ENCODE assay signal across 29 mouse cellular contexts in the genomic region with DNA sequence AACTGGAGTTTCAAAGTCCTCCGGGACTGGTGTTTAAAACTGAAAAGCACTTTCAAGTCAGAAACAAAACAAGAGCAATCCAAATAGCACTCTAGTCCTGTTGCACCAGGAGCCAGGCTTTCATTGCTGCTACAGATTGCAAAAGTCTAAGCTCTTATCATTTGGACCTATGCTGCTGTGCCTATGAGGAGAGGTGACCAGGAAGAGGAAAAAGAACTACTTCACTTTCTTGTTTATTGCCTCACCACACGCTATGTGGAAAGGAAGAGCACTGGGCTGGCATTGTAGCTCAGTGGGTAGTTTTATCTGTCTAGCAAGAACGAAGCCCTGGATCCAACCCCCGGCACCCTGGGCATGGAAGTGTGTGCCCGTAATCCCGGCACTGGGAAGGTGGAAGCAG. TPM values are rescaled to one million over a fixed set of nuclear protein-coding genes. Genes with fewer than 3 reads are reported as not detected.
DNase-seq lines count a peak whose midpoint lies in the region; ATAC-seq and TF ChIP-seq lines count a peak whose summit lies in the region.
"Had no signal": no experiment of that assay in that cellular context is flagged by ENCODE, and none has a peak within 500 bp of the region (broad histone marks: within the 10 kb centered on the region; RNA-seq: fewer than 3 reads in every experiment).

No protein-coding gene starts in this region.

- peak; percentile 59; the same call in 1 of the 2 replicates for ATAC-seq in liver, postnatal 0 days
- peak; percentile 90 for ATAC-seq in granulocyte monocyte progenitor cell, adult 5-6 weeks (replicated peaks; ENCODE audit: poor library complexity, severe bottlenecking)
- ATAC-seq in hindbrain, postnatal 0 days: no peak
- ATAC-seq: forebrain, embryonic 13.5 days had no signal

- TF ChIP-seq POLR2A in small intestine, adult 2 months (IDR thresholded peaks at IDR 0.05; ENCODE audit: low read depth, low read length): no peak

- no peak overlapping the region for H3K4me3 ChIP-seq in liver, postnatal 0 days (ENCODE audit: low read depth, low read length)
- no peak overlapping the region for H3K4me3 ChIP-seq in small intestine, adult 2 months (ENCODE audit: low read depth, low read length)
- no peak overlapping the region for H3K4me3 ChIP-seq in hindbrain, postnatal 0 days (ENCODE audit: low read length)
- H3K4me3 ChIP-seq: embryonic facial prominence, embryonic 13.5 days; erythroblast, embryonic 14.5 days; forebrain, embryonic 13.5 days; gastrocnemius, adult 2 months; heart, embryonic 10.5 days; hindbrain, embryonic 10.5 days; lung, embryonic 15.5 days; neural tube, embryonic 12.5 days; stomach, embryonic 15.5 days had no signal

- H3K4me1 ChIP-seq in liver, postnatal 0 days (ENCODE audit: insufficient read depth): peaks cover 7% of the 10 kb centered on the region
- peaks cover 6% of the 10 kb centered on the region; the same call in 1 of the 2 replicates for H3K4me1 ChIP-seq in small intestine, adult 2 months (ENCODE audit: control insufficient read depth, insufficient read depth, insufficient read length, low read length)
- H3K4me1 ChIP-seq in hindbrain, postnatal 0 days (ENCODE audit: insufficient read depth, low read length): no peaks in the 10 kb centered on the region; the same call in 1 of the 2 replicates
- H3K4me1 ChIP-seq: embryonic facial prominence, embryonic 13.5 days; forebrain, embryonic 13.5 days; heart, embryonic 10.5 days; lung, embryonic 15.5 days; neural tube, embryonic 12.5 days; stomach, embryonic 15.5 days had no signal

- WGBS in liver, postnatal 0 days (ENCODE audit: insufficient replicate concordance): 69% methylated on average over 6 of the region's 6 CpGs
- WGBS in small intestine, adult 2 months: 48% methylated on average over 6 of the region's 6 CpGs
- WGBS in hindbrain, postnatal 0 days: 73% methylated on average over 6 of the region's 6 CpGs

- H3K9me3 ChIP-seq in liver, postnatal 0 days (ENCODE audit: low read length): no peaks in the 10 kb centered on the region
- H3K9me3 ChIP-seq in hindbrain, postnatal 0 days (ENCODE audit: low read length): no peaks in the 10 kb centered on the region; the same call in 1 of the 2 replicates
- H3K9me3 ChIP-seq: embryonic facial prominence, embryonic 13.5 days; forebrain, embryonic 13.5 days; heart, embryonic 10.5 days; hindbrain, embryonic 10.5 days; lung, embryonic 15.5 days; neural tube, embryonic 12.5 days; stomach, embryonic 15.5 days had no signal

- no peak for TF ChIP-seq EP300 in liver, postnatal 0 days (IDR thresholded peaks at IDR 0.05; ENCODE audit: low read depth)

- no peaks in the 10 kb centered on the region for H3K27me3 ChIP-seq in liver, postnatal 0 days (ENCODE audit: insufficient read depth, low read length)
- no peaks in the 10 kb centered on the region for H3K27me3 ChIP-seq in small intestine, adult 2 months (ENCODE audit: control insufficient read depth, insufficient read depth, low read length)
- no peaks in the 10 kb centered on the region for H3K27me3 ChIP-seq in hindbrain, postnatal 0 days (ENCODE audit: insufficient read depth, low read length)
- H3K27me3 ChIP-seq: embryonic facial prominence, embryonic 13.5 days; lung, embryonic 15.5 days; stomach, embryonic 15.5 days had no signal

- no peaks in the 10 kb centered on the region for H3K36me3 ChIP-seq in liver, postnatal 0 days (replicated peaks; ENCODE audit: insufficient read depth, low read length)
- no peaks in the 10 kb centered on the region for H3K36me3 ChIP-seq in small intestine, adult 2 months (ENCODE audit: control insufficient read depth, insufficient read depth, low read length)
- no peaks in the 10 kb centered on the region for H3K36me3 ChIP-seq in hindbrain, postnatal 0 days (ENCODE audit: insufficient read depth, low read length)
- H3K36me3 ChIP-seq: embryonic facial prominence, embryonic 13.5 days; heart, embryonic 10.5 days; hindbrain, embryonic 10.5 days; lung, embryonic 15.5 days; neural tube, embryonic 12.5 days; stomach, embryonic 15.5 days had no signal

- H3K4me2 ChIP-seq in liver, postnatal 0 days (ENCODE audit: low read depth, low read length): 0 out of 2 replicates have a peak overlapping the region, but pooled peaks have one; percentile 7
- no peak overlapping the region for H3K4me2 ChIP-seq in hindbrain, postnatal 0 days (ENCODE audit: low read depth, low read length)
- H3K4me2 ChIP-seq: embryonic facial prominence, embryonic 13.5 days; forebrain, embryonic 13.5 days; lung, embryonic 15.5 days; neural tube, embryonic 12.5 days; stomach, embryonic 15.5 days had no signal

- TF ChIP-seq CTCF in liver, postnatal 0 days (IDR thresholded peaks at IDR 0.05; ENCODE audit: low read depth): no peak
- no peak for TF ChIP-seq CTCF in small intestine, adult 2 months (IDR thresholded peaks at IDR 0.05; ENCODE audit: extremely low read depth, insufficient read length, insufficient replicate concordance, low read depth, low read length)
- no peak for TF ChIP-seq CTCF in hindbrain, postnatal 0 days (IDR thresholded peaks at IDR 0.05; ENCODE audit: low read depth)

- peak overlapping the region; percentile 74 for H3K27ac ChIP-seq in liver, postnatal 0 days (ENCODE audit: low read depth)
- 0 out of 2 replicates have a peak overlapping the region, but pooled peaks have one; percentile 28 for H3K27ac ChIP-seq in small intestine, adult 2 months (ENCODE audit: insufficient read depth, low read depth, low read length)
- no peak overlapping the region for H3K27ac ChIP-seq in hindbrain, postnatal 0 days
- H3K27ac ChIP-seq: embryonic facial prominence, embryonic 13.5 days; forebrain, embryonic 13.5 days; gastrocnemius, adult 2 months; heart, embryonic 10.5 days; lung, embryonic 15.5 days; neural tube, embryonic 12.5 days; stomach, embryonic 15.5 days had no signal

- no peak overlapping the region for H3K9ac ChIP-seq in liver, postnatal 0 days (replicated peaks)
- no peak overlapping the region for H3K9ac ChIP-seq in hindbrain, postnatal 0 days (replicated peaks; ENCODE audit: low read length)
- H3K9ac ChIP-seq: embryonic facial prominence, embryonic 13.5 days; forebrain, embryonic 13.5 days; lung, embryonic 15.5 days; neural tube, embryonic 12.5 days; stomach, embryonic 15.5 days had no signal

- peak; percentile 21 for DNase-seq in liver, postnatal 0 days
- DNase-seq in liver: no peak
- DNase-seq in lung, postnatal 25 days (ENCODE audit: low spot score): peak; percentile 68
- no peak for DNase-seq in hindbrain, postnatal 0 days (ENCODE audit: low spot score)
- DNase-seq in yolk sac, embryonic 10.5 days (ENCODE audit: low spot score): no peak
- DNase-seq: adrenal gland, adult 2 months; cerebellum, adult 11-12 months; cerebellum, postnatal 14 days; embryo, embryonic 11 days; gastrocnemius, adult 2 months; kidney, adult 2 months; kidney, postnatal 25 days; midbrain, embryonic 14.5 days; thymus, postnatal 25 days had no signal

RNA-seq across cellular contexts. Expression of a gene that starts 5.8 kb away (rescaled TPM):
- 7.8 and 7.9 TPM in 2 replicates for polyA plus RNA-seq in liver, postnatal 0 days (2015; fragmentation: Nextera tagmentation; extraction: Ambion mirVana)
- 8.1 and 14.5 TPM in 2 replicates for total RNA-seq in granulocyte monocyte progenitor cell, adult 5-6 weeks (2014; fragmentation: Nextera tagmentation)
- 13.1 and 21.6 TPM in 2 replicates for total RNA-seq in granulocyte monocyte progenitor cell, adult 5-6 weeks (2017)
- polyA plus RNA-seq in small intestine, adult 2 months (2012; rRNA removed): 21.3 and 21.5 TPM in 2 replicates
- 13.6 and 17.4 TPM in 2 replicates for total RNA-seq in hindbrain, postnatal 0 days (2014; rRNA removed)
- 14.9 and 15.3 TPM in 2 replicates for polyA plus RNA-seq in hindbrain, postnatal 0 days (2015; fragmentation: Nextera tagmentation; extraction: Ambion mirVana)

RNA-seq across cellular contexts. Expression of a gene that starts 33.6 kb away (rescaled TPM):
- polyA plus RNA-seq in liver, postnatal 0 days (2015; fragmentation: Nextera tagmentation; extraction: Ambion mirVana): not detected in 2 replicates
- not detected in 2 replicates for total RNA-seq in granulocyte monocyte progenitor cell, adult 5-6 weeks (2014; fragmentation: Nextera tagmentation)
- not detected in 2 replicates for total RNA-seq in granulocyte monocyte progenitor cell, adult 5-6 weeks (2017)
- 0.18 and 0.39 TPM in 2 replicates for polyA plus RNA-seq in small intestine, adult 2 months (2012; rRNA removed)
- 2.5 and 4.8 TPM in 2 replicates for total RNA-seq in hindbrain, postnatal 0 days (2014; rRNA removed)
- polyA plus RNA-seq in hindbrain, postnatal 0 days (2015; fragmentation: Nextera tagmentation; extraction: Ambion mirVana): 6.2 and 6.3 TPM in 2 replicates
- total RNA-seq: adrenal gland, adult 2 months; adrenal gland, postnatal 4 days; gastrocnemius, adult 2 months; megakaryocyte-erythroid progenitor cell, adult 5-6 weeks; MEL had no signal
- polyA plus RNA-seq: adrenal gland, adult 2 months; C2C12; erythroblast, embryonic 14.5 days; heart, embryonic 10.5 days; heart, postnatal 0 days had no signal

Comparison
In these comparisons a context has a peak if more than half of its experiments do, and no peak if none do; other contexts are left out.
1. DNase-seq: peak in liver, postnatal 0 days (single experiment) and lung, postnatal 25 days (single experiment); none in liver (single experiment), hindbrain, postnatal 0 days (single experiment) and yolk sac, embryonic 10.5 days (single experiment).